Mouse (Mus musculus) embryonic facial prominence, embryonic 13.5 days (tissue): ENCODE results near the gene Kcnk6. TPM values are rescaled to one million over a fixed set of nuclear protein-coding genes. Genes with fewer than 3 reads are reported as not detected.

Experiments
- ATAC-seq: fragments of 200-750 bp; cut with Nextera tagmentation; 2 replicates; pipeline ENCODE4 v1.8.0; 2017; ENCODE audit warnings: low read depth; ENCODE audit not compliant: insufficient number of reproducible peaks, insufficient read depth, low FRiP score, low TSS enrichment
- H3K27ac ChIP-seq: fragments of 300-500 bp; sonication (generic); 2 replicates; pipeline ENCODE4 v1.5.1; 2015; ENCODE audit warnings: moderate library complexity, mild to moderate bottlenecking, inconsistent platforms
- H3K27me3 ChIP-seq: fragments of 300-500 bp; sonication (generic); 2 replicates; pipeline ENCODE4 v1.6.1; 2015; ENCODE audit warnings: mild to moderate bottlenecking, inconsistent platforms
- H3K36me3 ChIP-seq: fragments of 300-500 bp; sonication (generic); 2 replicates; pipeline ENCODE4 v1.6.1; 2015; ENCODE audit warnings: mild to moderate bottlenecking, inconsistent platforms
- H3K4me1 ChIP-seq: fragments of 300-500 bp; sonication (generic); 2 replicates; pipeline ENCODE4 v1.6.1; 2015; ENCODE audit warnings: inconsistent platforms
- H3K4me2 ChIP-seq: fragments of 300-500 bp; sonication (generic); 2 replicates; pipeline ENCODE4 v1.6.1; 2015; ENCODE audit warnings: moderate library complexity, mild to moderate bottlenecking, inconsistent platforms
- H3K4me3 ChIP-seq: fragments of 300-500 bp; sonication (generic); 2 replicates; pipeline ENCODE4 v1.5.1; 2015; ENCODE audit warnings: mild to moderate bottlenecking, inconsistent platforms
- H3K9ac ChIP-seq: fragments of 300-500 bp; sonication (generic); 2 replicates; pipeline ENCODE4 v1.6.1; 2015; ENCODE audit warnings: mild to moderate bottlenecking, inconsistent platforms
- H3K9me3 ChIP-seq: fragments of 300-500 bp; sonication (generic); 2 replicates; pipeline ENCODE4 v1.6.1; 2016; ENCODE audit warnings: inconsistent platforms
- WGBS: fragments of 180-500 bp; shearing (Covaris S2); methylation state at CpG from one replicate; pipeline ENCODE4 v1.1.7; 2015; ENCODE audit warnings: mixed read lengths; 5-methylcytosine and 5-hydroxymethylcytosine counted together
- polyA plus RNA-seq: library from polyadenylated mRNA; unstranded; fragments of >200 nt; fragmentation: Nextera tagmentation; extraction: Ambion mirVana; gene quantifications from 2 replicates; pipeline ENCODE4 v1.2.1, GENCODE M21; 2015

Gene Kcnk6
- polyA plus RNA-seq, 1 experiment from 2014 or later: 1.4 TPM

- no peak for ATAC-seq
- H3K27ac ChIP-seq: no peak overlapping the region
- no peak overlapping the region for H3K4me3 ChIP-seq
- no peak overlapping the region for H3K4me2 ChIP-seq
- peaks cover 19% of the 10 kb centered on the region for H3K4me1 ChIP-seq
- no peaks in the 10 kb centered on the region for H3K36me3 ChIP-seq
- no peak overlapping the region for H3K9ac ChIP-seq
- 86% methylated on average over 3 of the region's 3 CpGs for WGBS
- no peaks in the 10 kb centered on the region for H3K27me3 ChIP-seq
- no peaks in the 10 kb centered on the region for H3K9me3 ChIP-seq
Observed at GRCm38 (mm10) chr7:29263831-29264230, 31.5 kb upstream of the Kcnk6 start.

GRCm38 (mm10) chr7:29262151-29262550 lies 29.8 kb upstream of the Kcnk6 start:
- ATAC-seq: no peak
- H3K36me3 ChIP-seq: no peaks in the 10 kb centered on the region

DNA sequence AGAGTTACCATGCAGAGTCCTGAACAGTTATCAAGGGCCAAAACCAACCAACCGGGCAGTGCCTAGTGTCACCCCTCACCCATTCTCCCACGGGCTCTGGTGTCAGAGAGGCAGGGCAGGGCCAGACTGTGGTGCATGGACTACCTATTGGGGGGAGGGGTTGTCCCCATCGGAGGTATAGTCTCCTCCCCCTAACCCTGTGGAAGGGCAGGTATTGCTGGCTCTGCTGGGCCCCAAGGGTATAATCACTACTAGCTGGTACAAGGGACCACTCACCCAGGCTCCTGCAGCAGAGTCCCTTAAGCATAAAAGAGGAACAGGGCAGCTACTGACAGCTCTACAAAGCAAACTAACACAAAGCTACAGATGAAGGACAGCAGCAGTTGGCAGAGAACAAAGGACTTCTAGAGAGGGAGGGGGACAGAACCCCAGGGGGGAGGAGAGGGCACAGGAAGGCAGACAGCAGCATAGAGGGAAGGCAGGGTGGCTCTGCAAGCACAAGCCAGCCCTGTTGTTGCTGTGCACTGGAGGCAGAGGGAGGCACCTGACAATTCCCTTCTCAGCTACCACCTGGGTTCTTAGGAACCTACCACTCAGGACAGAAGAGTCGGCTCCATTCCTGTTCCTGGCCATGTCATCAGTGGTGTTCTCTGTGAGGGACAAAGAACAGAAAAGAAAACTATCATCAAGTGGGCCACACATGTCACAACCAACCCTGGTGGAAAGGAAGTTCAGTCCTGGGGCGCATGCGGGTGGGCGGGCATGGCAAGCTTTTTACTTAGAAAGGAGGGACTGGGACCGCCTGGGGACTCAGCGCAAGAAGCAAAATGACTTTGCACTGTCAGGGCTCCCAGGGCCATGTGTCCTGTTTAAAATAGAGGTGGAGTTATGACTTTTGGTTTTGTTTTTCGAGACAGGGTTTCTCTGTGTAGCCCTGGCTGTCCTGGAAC lies 27.7 kb upstream of the Kcnk6 start:
- Histone ChIP-seq H3K36me3 (no peaks in the 10 kb centered on the region), H3K4me3 (no peak overlapping the region), H3K4me1 (peaks cover 16% of the 10 kb centered on the region), H3K4me2 (no peak overlapping the region), H3K9me3 (no peaks in the 10 kb centered on the region), H3K9ac (no peak overlapping the region), H3K27me3 (no peaks in the 10 kb centered on the region), H3K27ac (0 out of 2 replicates have a peak overlapping the region, but pooled peaks have one; percentile 35)
- ATAC-seq: no peak
- WGBS: 70% methylated on average over 10 of the region's 10 CpGs

More at GRCm38 (mm10) chr7:29262151-29262550, 29.8 kb upstream of the Kcnk6 start:
- no peaks in the 10 kb centered on the region for H3K9me3 ChIP-seq
- H3K27ac ChIP-seq: no peak overlapping the region
- peaks cover 23% of the 10 kb centered on the region for H3K4me1 ChIP-seq
- H3K27me3 ChIP-seq: no peaks in the 10 kb centered on the region
- WGBS: 58% methylated on average over 6 of the region's 6 CpGs
- H3K9ac ChIP-seq: no peak overlapping the region
- H3K4me3 ChIP-seq: no peak overlapping the region
- no peak overlapping the region for H3K4me2 ChIP-seq

DNA sequence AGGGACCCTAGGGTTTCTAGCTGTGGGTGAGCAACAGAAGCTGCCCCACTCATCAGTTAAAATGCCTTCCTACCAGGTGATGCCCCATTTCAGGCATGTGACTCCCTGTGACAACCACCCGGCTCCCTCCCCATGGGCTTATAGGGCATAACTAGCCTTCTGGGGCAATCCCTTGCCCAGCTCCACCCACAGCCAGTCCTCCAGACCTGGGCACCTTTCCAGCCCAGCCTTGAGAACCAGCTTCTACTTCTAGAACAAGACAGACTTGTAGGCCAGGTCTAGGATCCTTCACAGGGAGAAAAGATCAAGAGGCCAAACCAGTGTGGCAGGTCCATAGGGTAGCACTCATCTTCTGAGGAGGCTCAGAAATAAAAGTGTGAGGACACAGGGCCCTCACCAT lies 25.1 kb upstream of the Kcnk6 start:
- Histone ChIP-seq H3K27me3 (no peaks in the 10 kb centered on the region), H3K36me3 (no peaks in the 10 kb centered on the region), H3K4me3 (no peak overlapping the region), H3K4me1 (peaks cover 20% of the 10 kb centered on the region), H3K27ac (no peak overlapping the region), H3K4me2 (no peak overlapping the region), H3K9me3 (no peaks in the 10 kb centered on the region), H3K9ac (no peak overlapping the region)
- no peak for ATAC-seq
- WGBS: 89% methylated on average over 1 of the region's 1 CpGs

GRCm38 (mm10) chr7:29255875-29256274 lies 23.6 kb upstream of the Kcnk6 start:
- Histone ChIP-seq H3K4me3 (no peak overlapping the region), H3K9me3 (no peaks in the 10 kb centered on the region), H3K27ac (no peak overlapping the region), H3K27me3 (no peaks in the 10 kb centered on the region), H3K4me1 (peaks cover 18% of the 10 kb centered on the region), H3K9ac (no peak overlapping the region), H3K36me3 (no peaks in the 10 kb centered on the region), H3K4me2 (no peak overlapping the region)
- 74% methylated on average over 4 of the region's 4 CpGs for WGBS
- ATAC-seq: no peak

- H3K27ac ChIP-seq: no peak overlapping the region
- H3K9me3 ChIP-seq: no peaks in the 10 kb centered on the region
- WGBS: 42% methylated on average over 5 of the region's 5 CpGs
- no peak for ATAC-seq
- peaks cover 11% of the 10 kb centered on the region; the same call in 1 of the 2 replicates for H3K4me1 ChIP-seq
- no peak overlapping the region for H3K9ac ChIP-seq
- no peaks in the 10 kb centered on the region for H3K27me3 ChIP-seq
- H3K4me3 ChIP-seq: no peak overlapping the region
- no peaks in the 10 kb centered on the region for H3K36me3 ChIP-seq
- no peak overlapping the region for H3K4me2 ChIP-seq
Observed at GRCm38 (mm10) chr7:29253842-29254241, 21.5 kb upstream of the Kcnk6 start.

DNA sequence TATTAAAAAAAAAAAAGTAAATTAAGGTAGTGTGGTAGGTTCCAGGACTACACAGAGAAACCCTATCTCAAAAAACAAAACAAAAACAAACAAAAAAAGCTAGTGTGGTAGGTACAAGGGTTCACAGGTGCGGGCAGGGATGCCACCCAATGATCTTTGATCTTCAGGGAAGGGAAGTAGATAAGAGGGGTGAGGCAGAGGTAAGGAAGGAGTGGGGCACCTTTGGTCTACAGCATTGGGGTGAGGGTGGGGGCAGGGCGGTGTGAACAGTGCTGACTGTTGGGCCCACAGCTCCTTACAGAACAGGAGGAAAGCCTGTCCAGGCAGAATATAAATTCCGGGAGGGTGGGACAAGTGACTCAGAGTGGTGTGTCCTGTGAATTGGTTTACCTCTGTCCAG lies 18.9 kb upstream of the Kcnk6 start:
- H3K9me3 ChIP-seq: no peaks in the 10 kb centered on the region
- no peak overlapping the region for H3K4me2 ChIP-seq
- peaks cover 13% of the 10 kb centered on the region for H3K36me3 ChIP-seq
- H3K9ac ChIP-seq: no peak overlapping the region
- no peak overlapping the region for H3K27ac ChIP-seq
- 86% methylated on average over 3 of the region's 3 CpGs for WGBS
- no peak for ATAC-seq
- peaks cover 18% of the 10 kb centered on the region for H3K27me3 ChIP-seq
- no peak overlapping the region for H3K4me3 ChIP-seq
- peaks cover 28% of the 10 kb centered on the region for H3K4me1 ChIP-seq

DNA sequence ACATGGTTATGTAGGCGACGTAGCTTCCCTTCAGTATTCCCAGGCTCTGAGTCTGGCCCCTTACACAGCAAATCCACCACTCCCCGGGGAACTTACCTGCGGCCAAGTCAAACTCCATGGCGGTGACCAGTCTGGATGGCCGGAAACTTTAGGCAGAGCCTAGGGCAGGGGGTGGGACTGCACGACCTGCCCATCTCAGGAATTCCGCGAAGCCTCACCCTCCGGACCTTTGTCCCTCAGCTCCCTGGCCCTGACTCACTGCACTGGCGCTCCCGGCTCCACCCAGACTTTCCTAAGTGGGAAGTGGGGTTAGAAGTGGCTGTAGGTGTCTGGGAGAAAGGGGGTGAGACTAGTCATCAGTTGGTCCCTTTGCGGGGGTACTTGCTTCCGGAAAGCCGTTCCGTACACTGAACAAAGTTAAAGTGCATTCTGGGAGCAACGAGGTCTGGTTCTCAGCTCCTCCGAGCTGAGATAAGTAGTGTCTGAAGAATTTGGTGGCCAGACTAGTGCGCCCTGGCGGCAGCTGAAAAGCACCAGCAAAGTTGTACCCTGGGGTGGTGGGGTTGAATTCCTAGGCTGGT lies 16.0 kb upstream of the Kcnk6 start, which contains the start of gene 2200002D01Rik:
Gene 2200002D01Rik (minus strand): TSS at position 206 of the 581 bp plus-strand sequence.
- H3K27ac ChIP-seq: no peak within 1 kb of the TSS
- H3K4me1 ChIP-seq: peaks cover 25% of the 10 kb centered on the region
- no peaks in the 10 kb centered on the region for H3K9me3 ChIP-seq
- WGBS: 10% methylated on average over 20 of the region's 20 CpGs
- peak within 1 kb of the TSS; percentile 56 for H3K4me2 ChIP-seq
- peak within 1 kb of the TSS; percentile 32 for H3K4me3 ChIP-seq
- H3K36me3 ChIP-seq: peaks cover 38% of the 10 kb centered on the region
- H3K9ac ChIP-seq: peak within 1 kb of the TSS; percentile 52; the same call in 1 of the 2 replicates
- H3K27me3 ChIP-seq: peaks cover 18% of the 10 kb centered on the region
- no peak for ATAC-seq

GRCm38 (mm10) chr7:29247706-29248105 lies 15.4 kb upstream of the Kcnk6 start:
- Histone ChIP-seq H3K4me2 (peak overlapping the region; percentile 56), H3K4me1 (peaks cover 20% of the 10 kb centered on the region), H3K4me3 (peak overlapping the region; percentile 32), H3K9me3 (no peaks in the 10 kb centered on the region), H3K27me3 (peaks cover 18% of the 10 kb centered on the region), H3K36me3 (peaks cover 38% of the 10 kb centered on the region), H3K27ac (no peak overlapping the region), H3K9ac (peak overlapping the region; percentile 52; the same call in 1 of the 2 replicates)
- 9% methylated on average over 19 of the region's 19 CpGs for WGBS
- no peak for ATAC-seq

- H3K4me3 ChIP-seq: peak overlapping the region; percentile 32
- peak overlapping the region; percentile 56 for H3K4me2 ChIP-seq
- 29% methylated on average over 16 of the region's 16 CpGs for WGBS
- H3K36me3 ChIP-seq: peaks cover 38% of the 10 kb centered on the region
- no peak overlapping the region for H3K27ac ChIP-seq
- H3K4me1 ChIP-seq: peaks cover 20% of the 10 kb centered on the region
- peaks cover 18% of the 10 kb centered on the region for H3K27me3 ChIP-seq
- H3K9me3 ChIP-seq: no peaks in the 10 kb centered on the region
- no peak for ATAC-seq
- peak overlapping the region; percentile 52; the same call in 1 of the 2 replicates for H3K9ac ChIP-seq
Observed at GRCm38 (mm10) chr7:29247314-29247700, 15.0 kb upstream of the Kcnk6 start.

DNA sequence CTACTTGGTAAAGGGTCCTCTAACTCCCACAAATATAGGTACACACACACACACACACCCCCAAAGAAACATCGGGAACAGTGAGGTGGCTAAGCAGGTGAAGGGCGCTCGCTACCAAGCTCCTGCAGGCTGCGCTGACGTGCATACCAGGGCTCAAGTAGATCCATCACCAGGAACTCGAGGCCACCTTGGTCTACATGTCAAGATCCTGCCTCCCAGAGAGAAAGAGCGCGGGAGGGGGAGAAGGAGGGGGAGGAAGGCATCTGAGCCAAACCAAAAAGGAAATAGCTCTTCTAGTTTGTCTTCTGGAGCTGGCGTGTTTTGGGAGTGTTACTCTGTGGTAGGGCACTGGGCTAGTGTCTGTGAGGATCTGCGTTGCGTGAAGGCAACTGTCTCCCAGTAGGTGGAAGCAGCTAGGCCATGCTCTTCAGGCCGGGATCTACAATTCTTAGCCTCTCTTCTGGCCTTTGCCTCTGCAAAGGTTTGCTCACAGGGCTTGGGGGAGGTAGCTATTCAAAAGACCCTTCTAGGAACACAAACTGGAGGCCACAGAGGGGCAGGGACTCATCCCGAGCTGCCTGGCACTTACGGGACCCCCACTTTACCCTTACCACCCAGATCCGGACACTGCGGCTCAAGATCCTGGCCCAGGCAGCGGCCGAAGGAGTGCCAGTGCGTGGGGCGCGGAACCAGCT lies 14.5 kb upstream of the Kcnk6 start:
- Histone ChIP-seq H3K4me2 (no peak overlapping the region; the same call in 1 of the 2 replicates), H3K4me3 (no peak overlapping the region), H3K4me1 (peaks cover 20% of the 10 kb centered on the region), H3K9ac (peak overlapping the region; percentile 32; the same call in 1 of the 2 replicates), H3K27me3 (peaks cover 18% of the 10 kb centered on the region), H3K36me3 (peaks cover 38% of the 10 kb centered on the region), H3K9me3 (no peaks in the 10 kb centered on the region), H3K27ac (no peak overlapping the region)
- no peak for ATAC-seq
- 86% methylated on average over 21 of the region's 21 CpGs for WGBS
